Mouse (Mus musculus): ENCODE measurements around the gene Drd4.

The Drd4 gene

GRCm38 (mm10) chr7:141335682-141336081, 43.9 kb downstream of the Drd4 start:
- DNase-seq = no peak

GRCm38 (mm10) chr7:141336296-141336695, 44.5 kb downstream of the Drd4 start:
- no peak for DNase-seq

GRCm38 (mm10) chr7:141337716-141338416, 46.1 kb downstream of the Drd4 start:
- DNase-seq = peak in 1 of 2 experiments; percentile 51

- peak; percentile 80 to 89 for DNase-seq
Observed at GRCm38 (mm10) chr7:141338576-141339131, 46.8 kb downstream of the Drd4 start, which contains the start of gene Eps8l2. TSS of gene Eps8l2 (plus strand) at chr7:141338880.

- DNase-seq = peak; percentile 25 to 51
Observed at GRCm38 (mm10) chr7:141339215-141339920, 47.6 kb downstream of the Drd4 start.

GRCm38 (mm10) chr7:141340023-141340422, 48.2 kb downstream of the Drd4 start:
- peak; percentile 37 to 60 for DNase-seq

- peak; percentile 46 to 66 for DNase-seq
Observed at GRCm38 (mm10) chr7:141340476-141340875, 48.7 kb downstream of the Drd4 start.

GRCm38 (mm10) chr7:141341689-141342226, 50.0 kb downstream of the Drd4 start:
- no peak for DNase-seq

GRCm38 (mm10) chr7:141343230-141343629, 51.4 kb downstream of the Drd4 start:
- no peak for DNase-seq

- peak in 1 of 2 experiments; percentile 49 for DNase-seq
Observed at GRCm38 (mm10) chr7:141343696-141344095, 51.9 kb downstream of the Drd4 start.

GRCm38 (mm10) chr7:141344787-141345186, 53.0 kb downstream of the Drd4 start:
- no peak for DNase-seq

All from kidney, postnatal 4 days (tissue).